Mouse (Mus musculus): Measurements from ENCODE around the gene Gucy2c. TPM values are rescaled to one million over a fixed set of nuclear protein-coding genes. Genes with fewer than 3 reads are reported as not detected.

Gene Gucy2c
- total RNA-seq, 2 experiments from 2014 or later = not detected

- intact Hi-C loops (cut with DNase I) = no loop called here
- no peak for DNase-seq (ENCODE audit: low spot score)
Measured at GRCm38 (mm10) chr6:136683410-136684334, 97.9 kb downstream of the Gucy2c start.

- intact Hi-C loops (cut with DNase I) = no loop called here
- DNase-seq (ENCODE audit: low spot score) = no peak
Measured at GRCm38 (mm10) chr6:136679381-136679780, 102.2 kb downstream of the Gucy2c start.

- DNase-seq (ENCODE audit: low spot score) = no peak
- intact Hi-C loops (cut with DNase I) = no loop called here
Measured at GRCm38 (mm10) chr6:136674935-136675334, 106.6 kb downstream of the Gucy2c start.

- peak; percentile 48 for DNase-seq (ENCODE audit: low spot score)
- intact Hi-C loops (cut with DNase I) = no loop called here
Measured at GRCm38 (mm10) chr6:136672467-136672866, 109.1 kb downstream of the Gucy2c start.

- DNase-seq (ENCODE audit: low spot score) = no peak
- intact Hi-C loops (cut with DNase I) = no loop called here
Measured at GRCm38 (mm10) chr6:136669274-136669673, 112.3 kb downstream of the Gucy2c start.

GRCm38 (mm10) chr6:136668266-136668986, 113.1 kb downstream of the Gucy2c start:
- no peak for DNase-seq (ENCODE audit: low spot score)
- intact Hi-C loops (cut with DNase I) = no loop called here

- DNase-seq (ENCODE audit: low spot score) = no peak
- intact Hi-C loops (cut with DNase I) = no loop called here
Measured at GRCm38 (mm10) chr6:136662063-136662462, 119.5 kb downstream of the Gucy2c start.

GRCm38 (mm10) chr6:136661706-136662016, 119.9 kb downstream of the Gucy2c start, which contains the start of gene Plbd1:
Plbd1 (minus strand) TSS chr6:136661928.
- peak; percentile 26 for DNase-seq (ENCODE audit: low spot score)
- intact Hi-C loops (cut with DNase I) = no loop called here

GRCm38 (mm10) chr6:136660831-136661705, 120.5 kb downstream of the Gucy2c start:
- no peak for DNase-seq (ENCODE audit: low spot score)
- intact Hi-C loops (cut with DNase I) = no loop called here

- intact Hi-C loops (cut with DNase I) = no loop called here
- DNase-seq (ENCODE audit: low spot score) = no peak
Measured at GRCm38 (mm10) chr6:136659226-136659625, 122.3 kb downstream of the Gucy2c start.

GRCm38 (mm10) chr6:136658303-136658702, 123.3 kb downstream of the Gucy2c start:
- intact Hi-C loops (cut with DNase I) = no loop called here
- DNase-seq (ENCODE audit: low spot score) = no peak

- intact Hi-C loops (cut with DNase I) = no loop called here
Measured at GRCm38 (mm10) chr6:136655786-136656185, 125.8 kb downstream of the Gucy2c start.

GRCm38 (mm10) chr6:136654470-136654869, 127.1 kb downstream of the Gucy2c start:
- intact Hi-C loops (cut with DNase I) = no loop called here
- DNase-seq (ENCODE audit: low spot score) = no peak

More at GRCm38 (mm10) chr6:136655786-136656185, 125.8 kb downstream of the Gucy2c start:
- no peak for DNase-seq (ENCODE audit: low spot score)

GRCm38 (mm10) chr6:136653331-136653730, 128.2 kb downstream of the Gucy2c start:
- DNase-seq (ENCODE audit: low spot score) = no peak
- intact Hi-C loops (cut with DNase I) = no loop called here

GRCm38 (mm10) chr6:136650664-136651063, 130.9 kb downstream of the Gucy2c start:
- DNase-seq (ENCODE audit: low spot score) = no peak

GRCm38 (mm10) chr6:136647455-136647861, 134.1 kb downstream of the Gucy2c start:
- intact Hi-C loops (cut with DNase I) = no loop called here
- DNase-seq (ENCODE audit: low spot score) = no peak

More at GRCm38 (mm10) chr6:136650664-136651063, 130.9 kb downstream of the Gucy2c start:
- intact Hi-C loops (cut with DNase I) = no loop called here

All from heart, postnatal 25 days (tissue).